Mouse (Mus musculus) T-cell, adult 2 months (primary cell): ENCODE measurements around the gene Col25a1.

Experiments used
- DNase-seq: peaks from one replicate; pipeline ENCODE4 v3.0.0; 2022; ENCODE audit warnings: low spot score

The Col25a1 gene

DNA sequence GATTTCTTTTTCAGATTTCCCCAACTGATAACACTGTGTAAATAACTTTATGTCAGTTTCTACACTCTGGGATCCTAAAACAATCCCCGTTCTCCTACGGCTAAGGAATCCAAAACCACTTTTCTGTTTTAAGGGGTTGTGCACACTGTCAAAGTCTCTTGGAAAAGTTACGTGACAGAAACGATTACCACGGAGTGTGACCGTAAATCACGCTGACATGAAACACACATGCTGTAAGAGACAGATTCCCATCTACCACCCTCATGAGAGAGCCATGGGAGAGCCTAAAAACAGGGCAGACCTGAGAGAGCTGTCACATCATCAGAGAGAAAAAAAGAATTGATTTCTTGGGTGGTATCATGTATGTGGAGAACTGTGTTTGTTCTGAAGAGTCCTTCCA, 342.7 kb downstream of the Col25a1 start:
- DNase-seq, result no peak

DNA sequence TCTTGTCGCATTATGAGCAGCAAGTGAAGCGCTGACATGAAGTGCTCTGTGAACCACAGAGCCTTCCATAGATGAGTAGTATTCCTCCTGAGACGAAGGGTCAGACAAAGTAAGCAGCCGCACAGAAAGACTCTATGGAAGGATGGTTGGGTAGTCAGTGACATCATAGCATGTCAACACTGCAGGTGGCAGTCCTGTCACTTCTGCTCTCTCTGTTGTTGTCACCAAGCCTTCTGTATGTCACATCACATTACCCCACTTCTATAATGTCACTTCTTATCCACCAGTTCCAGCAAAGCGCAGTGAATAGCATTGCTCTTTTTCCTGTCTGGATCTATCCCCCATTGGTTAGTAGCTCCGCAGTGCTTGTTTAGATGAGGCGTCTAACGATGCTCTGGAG, 351.2 kb downstream of the Col25a1 start:
- no peak for DNase-seq

DNA sequence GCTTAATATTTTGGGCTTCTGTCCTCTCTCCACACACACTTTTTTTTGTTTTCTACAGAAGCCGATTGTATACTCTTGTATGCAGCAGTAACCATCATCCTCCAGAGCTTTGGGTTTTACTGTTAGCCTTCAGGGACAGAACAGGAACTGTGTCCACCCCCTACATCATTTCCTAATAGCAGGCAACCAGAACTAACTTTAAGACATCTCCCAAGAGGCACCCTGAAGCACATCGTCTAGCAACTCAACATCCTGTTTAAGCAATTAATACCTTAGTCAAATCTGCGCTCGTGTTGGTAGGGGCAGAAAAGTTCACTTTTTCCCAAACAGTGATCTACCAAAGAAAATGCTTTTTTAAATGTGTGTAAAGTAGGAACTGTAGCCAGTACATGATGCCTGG, 357.5 kb downstream of the Col25a1 start:
- DNase-seq, result no peak

DNA sequence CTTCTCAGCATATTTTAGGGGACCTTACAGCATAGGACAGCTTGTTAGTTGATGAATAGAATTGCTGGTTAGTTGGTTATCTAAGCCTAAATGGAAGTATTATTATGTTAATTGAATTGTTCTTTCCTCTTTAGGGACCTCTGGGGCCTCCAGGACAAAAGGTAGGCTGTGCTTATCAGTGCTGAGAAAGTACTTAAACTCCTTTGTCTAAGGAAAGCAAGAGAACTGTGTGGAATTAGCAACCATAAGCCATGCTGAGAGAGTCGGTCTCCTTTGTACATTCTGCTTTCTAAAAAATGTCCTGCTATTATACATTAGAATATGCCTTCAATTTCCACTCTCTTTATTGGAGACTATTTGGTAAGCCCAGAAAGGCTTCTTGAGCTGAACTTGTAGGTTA, 362.9 kb downstream of the Col25a1 start:
- no peak for DNase-seq

DNA sequence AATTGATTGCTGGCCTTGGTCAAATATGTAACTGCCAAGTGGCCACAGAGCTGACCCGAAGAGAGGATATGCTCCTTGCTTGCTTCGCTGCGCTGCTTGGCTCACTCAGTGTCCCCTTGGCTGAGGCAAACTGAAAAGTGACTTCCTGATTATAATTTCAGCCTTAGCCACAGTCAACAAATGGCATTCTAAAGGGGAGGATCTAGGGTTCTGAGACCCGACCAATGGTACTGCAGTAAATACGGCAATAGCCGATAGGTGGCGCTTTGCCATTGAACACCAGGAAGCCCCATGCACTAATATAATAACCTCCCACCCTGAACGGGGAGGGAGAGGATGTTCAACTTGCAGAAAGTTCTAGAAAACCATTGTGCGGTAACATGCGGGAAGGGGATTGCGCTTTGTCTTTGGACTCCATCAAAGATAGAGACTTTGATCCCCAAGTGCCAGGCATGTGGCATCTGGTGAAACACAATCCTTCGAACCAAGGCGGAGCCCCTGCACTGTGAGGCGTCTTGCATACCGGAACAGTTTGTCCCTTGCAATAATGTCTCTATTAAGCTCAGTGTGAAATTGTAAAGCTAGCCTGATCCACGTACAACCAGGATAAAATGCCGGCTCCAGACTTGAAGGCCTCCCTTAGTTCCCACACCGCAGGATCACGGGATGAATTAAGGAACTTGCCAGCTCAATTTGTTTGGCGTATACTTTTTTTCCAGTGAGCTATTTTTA, 363.5 kb downstream of the Col25a1 start:
- DNase-seq, result no peak

- no peak for DNase-seq
Observed at GRCm38 (mm10) chr3:130497036-130497435, 365.7 kb downstream of the Col25a1 start.

GRCm38 (mm10) chr3:130501713-130502112, 370.4 kb downstream of the Col25a1 start:
- DNase-seq, result no peak

- DNase-seq, result no peak
Observed at GRCm38 (mm10) chr3:130508330-130508729, 377.0 kb downstream of the Col25a1 start.

DNA sequence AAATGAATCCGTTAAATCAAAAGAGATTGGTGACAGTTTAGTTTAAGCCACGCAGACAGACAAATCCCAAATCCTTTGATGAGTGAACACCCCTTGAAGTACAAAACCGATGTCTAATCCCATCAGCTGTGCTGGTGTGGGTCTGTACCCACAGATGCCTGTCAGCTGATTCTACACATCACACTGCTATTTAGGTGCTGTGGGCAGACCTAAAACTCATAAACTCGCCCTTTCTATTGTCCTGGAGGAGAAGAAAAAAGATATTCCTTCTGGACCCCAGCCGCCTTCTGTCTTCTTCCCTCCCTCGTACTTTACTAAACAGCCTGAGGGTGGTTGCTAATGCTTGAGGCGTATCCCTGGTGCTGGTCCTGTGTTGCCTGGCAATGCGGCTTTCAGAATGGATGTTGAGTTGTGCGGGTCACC, 387.2 kb downstream of the Col25a1 start:
- no peak for DNase-seq

DNA sequence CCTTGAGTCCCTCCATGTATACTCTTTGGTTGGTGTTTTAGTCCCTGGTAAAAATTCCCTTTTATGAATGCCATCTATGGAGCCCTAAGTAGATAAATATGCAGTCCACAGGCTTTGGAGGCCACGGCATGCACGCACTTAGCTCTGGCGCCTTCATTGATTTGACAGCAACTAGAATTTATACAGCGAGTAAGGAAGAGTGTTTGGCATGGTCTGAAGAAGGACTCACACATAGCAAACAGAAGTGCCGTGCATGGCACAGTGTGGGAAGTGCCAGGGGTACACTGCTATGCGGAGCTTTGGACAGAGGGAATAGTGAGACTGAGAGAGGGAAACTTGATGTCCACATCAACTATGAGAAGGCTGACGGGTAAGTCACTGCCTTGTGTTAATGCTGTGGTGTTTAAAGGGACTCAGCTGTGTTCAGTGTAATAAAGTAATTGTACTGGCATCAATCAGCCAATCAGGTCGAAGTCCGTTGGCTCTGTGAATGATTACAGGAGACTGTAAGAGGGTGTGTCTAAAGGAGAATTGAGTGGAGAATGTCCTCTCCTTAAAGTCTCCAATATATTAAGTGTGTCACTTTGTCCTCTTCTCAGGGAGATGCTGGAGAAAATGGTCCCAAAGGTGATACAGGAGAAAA, 390.7 kb downstream of the Col25a1 start:
- DNase-seq, result no peak

GRCm38 (mm10) chr3:130523019-130523418, 391.7 kb downstream of the Col25a1 start:
- DNase-seq, result no peak

- DNase-seq, result no peak
Observed at GRCm38 (mm10) chr3:130524367-130525137, 393.3 kb downstream of the Col25a1 start.

GRCm38 (mm10) chr3:130535021-130535420, 403.7 kb downstream of the Col25a1 start:
- DNase-seq, result no peak

DNA sequence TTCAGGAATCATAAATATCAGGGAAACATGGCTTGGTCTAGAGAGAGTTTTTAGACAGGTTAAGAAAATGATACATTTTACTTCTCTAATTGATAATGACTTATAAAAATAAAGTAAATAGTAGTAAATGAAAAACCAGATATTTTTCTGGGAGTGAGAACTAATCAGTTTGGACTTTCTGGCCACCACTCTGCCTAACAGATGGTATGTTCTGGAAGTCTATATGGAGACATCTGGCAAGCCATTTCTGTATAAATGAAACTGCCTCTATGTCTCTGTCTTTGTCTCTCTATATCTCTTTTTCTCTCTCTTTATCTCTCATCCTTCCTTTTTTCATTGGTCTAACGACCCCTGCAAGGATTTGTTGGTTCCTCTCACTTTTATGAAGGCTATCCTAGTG, 410.2 kb downstream of the Col25a1 start:
- no peak for DNase-seq

- no peak for DNase-seq
Observed at GRCm38 (mm10) chr3:130545995-130546394, 414.7 kb downstream of the Col25a1 start.

DNA sequence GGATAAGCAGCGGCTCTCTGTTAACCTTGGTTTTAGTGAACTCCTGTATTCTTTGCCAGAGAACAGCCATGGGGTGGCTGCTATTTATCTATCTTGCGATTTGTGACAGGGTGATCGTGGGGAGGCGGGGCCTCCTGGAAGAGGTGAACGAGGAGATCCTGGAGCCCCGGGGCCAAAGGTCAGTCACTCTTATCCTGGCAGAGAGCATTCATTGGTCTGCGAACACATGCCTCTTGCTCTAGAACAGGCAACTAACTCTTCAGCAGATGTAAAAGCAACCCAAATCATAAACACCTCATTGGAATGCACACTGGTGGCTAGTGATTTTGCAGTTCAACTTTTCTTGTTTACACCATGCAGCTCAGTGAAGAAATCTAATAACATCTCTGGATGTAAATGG, 417.8 kb downstream of the Col25a1 start:
- no peak for DNase-seq

- no peak for DNase-seq
Observed at GRCm38 (mm10) chr3:130556263-130556662, 425.0 kb downstream of the Col25a1 start.

- DNase-seq, result no peak
Observed at GRCm38 (mm10) chr3:130565586-130565985, 434.3 kb downstream of the Col25a1 start.

DNA sequence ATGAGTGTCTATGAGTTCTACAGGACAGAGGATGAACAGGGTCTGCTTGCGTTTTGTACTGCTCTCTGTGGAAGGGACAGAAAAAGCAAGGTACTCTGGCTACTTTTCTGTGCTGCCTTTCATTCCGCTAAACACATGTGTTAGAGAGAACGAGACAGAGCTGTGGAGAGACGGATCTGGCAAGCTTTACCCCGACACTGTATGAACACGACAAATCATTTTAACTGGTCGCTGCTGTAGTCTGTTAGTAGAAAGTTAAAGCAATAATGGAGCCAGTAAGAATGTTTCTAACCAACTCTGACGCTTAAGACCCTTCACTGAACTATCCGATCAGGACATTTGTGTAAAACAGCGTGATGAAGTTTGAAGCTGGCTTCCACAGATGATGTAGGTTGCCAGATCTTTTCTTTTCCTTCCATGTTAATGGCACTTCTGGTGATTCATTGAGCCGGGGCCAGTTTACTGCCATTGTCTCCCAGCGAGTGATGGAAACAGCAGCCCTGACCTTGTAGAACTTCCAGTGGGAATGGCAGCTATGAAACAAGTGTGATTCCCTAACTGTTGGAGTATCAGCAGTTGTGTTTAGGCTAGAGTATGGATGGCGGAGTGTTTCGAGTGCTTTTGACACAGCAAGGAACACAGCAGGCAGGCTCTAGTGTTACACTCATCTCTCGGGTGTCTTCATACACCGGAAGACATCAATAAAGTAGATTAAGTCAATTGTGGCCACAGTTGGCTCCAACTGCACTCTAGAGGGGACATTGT, 437.2 kb downstream of the Col25a1 start:
- no peak for DNase-seq

GRCm38 (mm10) chr3:130573243-130573642, 441.9 kb downstream of the Col25a1 start:
- no peak for DNase-seq

DNA sequence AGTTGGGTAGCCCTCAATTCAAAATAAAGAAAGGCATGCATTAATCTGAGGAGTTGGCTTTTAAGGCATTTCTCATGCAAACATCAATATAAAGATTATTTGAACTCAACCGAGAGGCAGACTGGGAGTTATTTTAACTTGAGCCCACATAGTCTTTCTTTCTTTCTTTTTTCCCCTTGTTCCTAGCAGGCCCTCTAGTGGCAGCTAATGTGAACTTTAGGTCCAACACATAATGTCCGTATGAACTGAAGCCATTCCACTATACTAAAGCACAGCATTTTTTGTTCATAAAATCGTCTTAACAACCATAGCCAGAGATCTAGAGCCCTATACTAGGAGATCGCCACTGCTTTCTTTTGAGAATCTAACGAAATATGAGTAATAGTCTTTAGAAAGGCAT, 443.4 kb downstream of the Col25a1 start:
- no peak for DNase-seq

DNA sequence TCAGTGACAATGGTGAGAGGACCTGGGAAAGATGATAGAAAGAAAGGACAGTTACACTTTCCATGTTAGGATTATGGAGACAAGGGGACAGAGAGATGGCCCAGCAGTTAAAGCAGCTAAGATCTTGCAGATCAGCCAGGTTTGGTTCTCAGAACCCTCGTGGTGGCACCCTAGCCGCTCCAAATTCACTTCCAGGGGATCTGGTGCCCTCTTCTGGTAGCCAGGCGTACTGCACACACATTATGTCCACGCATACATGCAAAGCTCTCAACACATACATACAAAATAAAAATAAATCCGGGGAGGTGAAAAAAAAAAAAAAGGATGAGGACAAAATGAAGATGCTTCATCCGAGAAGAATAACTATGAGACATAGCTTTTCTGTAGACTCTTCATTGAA, 445.4 kb downstream of the Col25a1 start:
- DNase-seq, result no peak
